Mouse (Mus musculus) intestine, embryonic 15.5 days (tissue): ENCODE data around the gene Lime1. TPM values are rescaled to one million over a fixed set of nuclear protein-coding genes. Genes with fewer than 3 reads are reported as not detected.

Experiments used
- ATAC-seq: fragments of 200-750 bp; cut with Nextera tagmentation; 2 replicates; pipeline ENCODE4 v1.8.0; 2017; ENCODE audit warnings: moderate TSS enrichment, moderate library complexity
- H3K27ac ChIP-seq: fragments of 300-500 bp; sonication (generic); 2 replicates; pipeline ENCODE4 v1.5.1; 2015; ENCODE audit warnings: mild to moderate bottlenecking, inconsistent platforms
- H3K27me3 ChIP-seq: fragments of 300-500 bp; sonication (generic); replicated peaks from 2 replicates; pipeline ENCODE4 v1.6.1; 2015; ENCODE audit warnings: inconsistent platforms
- H3K36me3 ChIP-seq: fragments of 300-500 bp; sonication (generic); 2 replicates; pipeline ENCODE4 v1.6.1; 2015; ENCODE audit warnings: inconsistent platforms
- H3K4me1 ChIP-seq: fragments of 300-500 bp; sonication (generic); replicated peaks from 2 replicates; pipeline ENCODE4 v1.6.1; 2015; ENCODE audit warnings: inconsistent platforms
- H3K4me2 ChIP-seq: fragments of 300-500 bp; sonication (generic); replicated peaks from 2 replicates; pipeline ENCODE4 v1.6.1; 2015; ENCODE audit warnings: mild to moderate bottlenecking, inconsistent platforms
- H3K4me3 ChIP-seq: fragments of 300-500 bp; sonication (generic); replicated peaks from 2 replicates; pipeline ENCODE4 v1.5.1; 2015; ENCODE audit warnings: inconsistent platforms
- H3K9ac ChIP-seq: fragments of 300-500 bp; sonication (generic); 2 replicates; pipeline ENCODE4 v1.6.1; 2015; ENCODE audit warnings: inconsistent platforms
- H3K9me3 ChIP-seq: fragments of 300-500 bp; sonication (generic); 2 replicates; pipeline ENCODE4 v1.6.1; 2016; ENCODE audit warnings: inconsistent platforms
- WGBS: fragments of 180-500 bp; shearing (Covaris S2); methylation state at CpG from one replicate; pipeline ENCODE4 v1.1.7; 2015; 5-methylcytosine and 5-hydroxymethylcytosine counted together
- polyA plus RNA-seq: library from polyadenylated mRNA; unstranded; fragments of >200 nt; fragmentation: Nextera tagmentation; extraction: Ambion mirVana; gene quantifications from 2 replicates; pipeline ENCODE4 v1.2.1, GENCODE M21; 2015

Gene Lime1
- polyA plus RNA-seq, result 17.1 and 19.4 TPM in 2 replicates

GRCm38 (mm10) chr2:181379778-181380177 lies at the start of gene Lime1:
Gene Lime1 (plus strand): TSS chr2:181380078.
- no peaks in the 10 kb centered on the region for H3K27me3 ChIP-seq
- 93% methylated on average over 12 of the region's 12 CpGs for WGBS
- ATAC-seq, result no peak
- H3K9ac ChIP-seq, result no peak within 1 kb of the TSS
- H3K4me3 ChIP-seq, result no peak within 1 kb of the TSS
- H3K4me1 ChIP-seq, result no peaks in the 10 kb centered on the region
- H3K4me2 ChIP-seq, result no peak within 1 kb of the TSS
- peaks cover 34% of the 10 kb centered on the region for H3K36me3 ChIP-seq
- no peaks in the 10 kb centered on the region for H3K9me3 ChIP-seq
- no peak within 1 kb of the TSS for H3K27ac ChIP-seq

GRCm38 (mm10) chr2:181332542-181332941 lies 47.3 kb upstream of the Lime1 start:
- Histone ChIP-seq H3K36me3 (peaks cover 27% of the 10 kb centered on the region), H3K27me3 (no peaks in the 10 kb centered on the region), H3K9ac (no peak overlapping the region), H3K4me1 (no peaks in the 10 kb centered on the region), H3K27ac (no peak overlapping the region), H3K4me3 (no peak overlapping the region), H3K4me2 (no peak overlapping the region), H3K9me3 (no peaks in the 10 kb centered on the region)
- ATAC-seq, result no peak

- Histone ChIP-seq H3K4me3 (no peak overlapping the region), H3K36me3 (peaks cover 17% of the 10 kb centered on the region), H3K4me1 (no peaks in the 10 kb centered on the region), H3K27ac (no peak overlapping the region), H3K9me3 (no peaks in the 10 kb centered on the region), H3K9ac (no peak overlapping the region), H3K27me3 (no peaks in the 10 kb centered on the region), H3K4me2 (no peak overlapping the region)
- WGBS, result 65% methylated on average over 3 of the region's 3 CpGs
- peak; percentile 62; the same call in 1 of the 2 replicates for ATAC-seq
Measured at GRCm38 (mm10) chr2:181334023-181334422, 45.9 kb upstream of the Lime1 start.

GRCm38 (mm10) chr2:181340426-181340825 lies 39.5 kb upstream of the Lime1 start:
- no peak overlapping the region for H3K4me2 ChIP-seq
- no peak overlapping the region for H3K27ac ChIP-seq
- peaks cover 29% of the 10 kb centered on the region for H3K36me3 ChIP-seq
- ATAC-seq, result no peak
- H3K9ac ChIP-seq, result no peak overlapping the region
- H3K4me3 ChIP-seq, result no peak overlapping the region
- H3K9me3 ChIP-seq, result no peaks in the 10 kb centered on the region
- H3K27me3 ChIP-seq, result no peaks in the 10 kb centered on the region
- 91% methylated on average over 4 of the region's 4 CpGs for WGBS
- H3K4me1 ChIP-seq, result no peaks in the 10 kb centered on the region

- Histone ChIP-seq H3K9me3 (no peaks in the 10 kb centered on the region), H3K27me3 (no peaks in the 10 kb centered on the region), H3K9ac (no peak overlapping the region), H3K27ac (no peak overlapping the region), H3K4me1 (no peaks in the 10 kb centered on the region), H3K36me3 (peaks cover 29% of the 10 kb centered on the region), H3K4me3 (no peak overlapping the region), H3K4me2 (no peak overlapping the region)
- no peak for ATAC-seq
- WGBS, result 93% methylated on average over 6 of the region's 6 CpGs
Measured at GRCm38 (mm10) chr2:181342766-181343165, 37.1 kb upstream of the Lime1 start.

GRCm38 (mm10) chr2:181356780-181357179 lies 23.1 kb upstream of the Lime1 start:
- no peaks in the 10 kb centered on the region for H3K4me1 ChIP-seq
- no peaks in the 10 kb centered on the region for H3K27me3 ChIP-seq
- no peak overlapping the region for H3K4me2 ChIP-seq
- no peak overlapping the region for H3K4me3 ChIP-seq
- H3K9me3 ChIP-seq, result no peaks in the 10 kb centered on the region
- no peak overlapping the region for H3K27ac ChIP-seq
- H3K36me3 ChIP-seq, result peaks cover 38% of the 10 kb centered on the region
- H3K9ac ChIP-seq, result no peak overlapping the region
- ATAC-seq, result no peak
- 84% methylated on average over 3 of the region's 3 CpGs for WGBS

GRCm38 (mm10) chr2:181363946-181364345 lies 15.9 kb upstream of the Lime1 start:
- 81% methylated on average over 3 of the region's 3 CpGs for WGBS
- no peaks in the 10 kb centered on the region for H3K27me3 ChIP-seq
- no peak overlapping the region for H3K27ac ChIP-seq
- H3K9ac ChIP-seq, result peak overlapping the region; percentile 93
- peak overlapping the region; percentile 86 for H3K4me3 ChIP-seq
- ATAC-seq, result no peak
- peaks cover 24% of the 10 kb centered on the region for H3K36me3 ChIP-seq
- peak overlapping the region; percentile 75 for H3K4me2 ChIP-seq
- H3K9me3 ChIP-seq, result no peaks in the 10 kb centered on the region
- H3K4me1 ChIP-seq, result peaks cover 14% of the 10 kb centered on the region

- no peaks in the 10 kb centered on the region for H3K27me3 ChIP-seq
- ATAC-seq, result 0 out of 2 replicates have a peak, but pooled peaks have one; percentile 5
- H3K36me3 ChIP-seq, result peaks cover 24% of the 10 kb centered on the region
- H3K9ac ChIP-seq, result peak overlapping the region; percentile 93
- H3K4me2 ChIP-seq, result peak overlapping the region; percentile 75
- WGBS, result 7% methylated on average over 14 of the region's 14 CpGs
- H3K27ac ChIP-seq, result peak overlapping the region; percentile 90; the same call in 1 of the 2 replicates
- peaks cover 14% of the 10 kb centered on the region for H3K4me1 ChIP-seq
- H3K9me3 ChIP-seq, result no peaks in the 10 kb centered on the region
- H3K4me3 ChIP-seq, result peak overlapping the region; percentile 86
Measured at GRCm38 (mm10) chr2:181364487-181364859, 15.4 kb upstream of the Lime1 start.

GRCm38 (mm10) chr2:181364860-181365596 lies 14.8 kb upstream of the Lime1 start, which contains the start of the genes Zgpat and Arfrp1:
Gene Zgpat (plus strand): TSS chr2:181364928.
Gene Arfrp1 (minus strand): TSS chr2:181365404.
- peak; percentile 96 for ATAC-seq
- Histone ChIP-seq H3K36me3 (peaks cover 24% of the 10 kb centered on the region), H3K9ac (peak within 1 kb of the TSS; percentile 93), H3K27ac (peak within 1 kb of the TSS; percentile 90), H3K4me2 (peak within 1 kb of the TSS; percentile 75), H3K4me3 (peak within 1 kb of the TSS; percentile 86), H3K9me3 (no peaks in the 10 kb centered on the region), H3K27me3 (no peaks in the 10 kb centered on the region), H3K4me1 (peaks cover 14% of the 10 kb centered on the region)
- under 1% methylated on average over 71 of the region's 71 CpGs for WGBS

GRCm38 (mm10) chr2:181365655-181366075 lies 14.2 kb upstream of the Lime1 start:
- peak overlapping the region; percentile 93 for H3K9ac ChIP-seq
- peaks cover 14% of the 10 kb centered on the region for H3K4me1 ChIP-seq
- H3K4me2 ChIP-seq, result peak overlapping the region; percentile 75
- no peaks in the 10 kb centered on the region for H3K27me3 ChIP-seq
- peaks cover 20% of the 10 kb centered on the region for H3K36me3 ChIP-seq
- 0% methylated on average over 20 of the region's 20 CpGs for WGBS
- H3K27ac ChIP-seq, result peak overlapping the region; percentile 90
- H3K4me3 ChIP-seq, result peak overlapping the region; percentile 86
- ATAC-seq, result peak; percentile 78
- H3K9me3 ChIP-seq, result no peaks in the 10 kb centered on the region

- H3K27me3 ChIP-seq, result no peaks in the 10 kb centered on the region
- H3K9me3 ChIP-seq, result no peaks in the 10 kb centered on the region
- no peak for ATAC-seq
- H3K9ac ChIP-seq, result no peak overlapping the region
- no peak overlapping the region for H3K4me3 ChIP-seq
- no peak overlapping the region for H3K27ac ChIP-seq
- H3K36me3 ChIP-seq, result peaks cover 5% of the 10 kb centered on the region; the same call in 1 of the 2 replicates
- H3K4me2 ChIP-seq, result no peak overlapping the region
- WGBS, result 96% methylated on average over 5 of the region's 5 CpGs
- H3K4me1 ChIP-seq, result peaks cover 7% of the 10 kb centered on the region
Measured at GRCm38 (mm10) chr2:181370001-181370400, 9.9 kb upstream of the Lime1 start.

GRCm38 (mm10) chr2:181375787-181376186 lies 4.1 kb upstream of the Lime1 start:
- Histone ChIP-seq H3K36me3 (peaks cover 21% of the 10 kb centered on the region), H3K27me3 (no peaks in the 10 kb centered on the region), H3K4me3 (no peak overlapping the region), H3K4me2 (no peak overlapping the region), H3K27ac (no peak overlapping the region), H3K9me3 (no peaks in the 10 kb centered on the region), H3K9ac (no peak overlapping the region), H3K4me1 (no peaks in the 10 kb centered on the region)
- ATAC-seq, result no peak
- 86% methylated on average over 2 of the region's 2 CpGs for WGBS

GRCm38 (mm10) chr2:181377230-181377629 lies 2.6 kb upstream of the Lime1 start:
- Histone ChIP-seq H3K4me3 (no peak overlapping the region), H3K9me3 (no peaks in the 10 kb centered on the region), H3K4me1 (no peaks in the 10 kb centered on the region), H3K27ac (no peak overlapping the region), H3K4me2 (no peak overlapping the region), H3K9ac (no peak overlapping the region), H3K27me3 (no peaks in the 10 kb centered on the region), H3K36me3 (peaks cover 27% of the 10 kb centered on the region)
- WGBS, result 73% methylated on average over 2 of the region's 2 CpGs
- no peak for ATAC-seq
